Mouse (Mus musculus): Measurements from ENCODE around the gene Kansl1l. TPM values are rescaled to one million over a fixed set of nuclear protein-coding genes. Genes with fewer than 3 reads are reported as not detected.

Gene Kansl1l
- polyA plus RNA-seq, 1 experiment from 2014 or later = 11.7 TPM

GRCm38 (mm10) chr1:66838184-66839042, 21.1 kb upstream of the Kansl1l start:
- Histone ChIP-seq H3K36me3 (replicated peaks) (no peaks in the 10 kb centered on the region), H3K27ac (no peak overlapping the region), H3K9ac (no peak overlapping the region), H3K27me3 (replicated peaks) (no peaks in the 10 kb centered on the region), H3K4me1 (no peaks in the 10 kb centered on the region), H3K4me2 (no peak overlapping the region), H3K4me3 (no peak overlapping the region), H3K9me3 (no peaks in the 10 kb centered on the region)
- 62% methylated on average over 16 of the region's 16 CpGs for WGBS
- ATAC-seq (replicated peaks) = peak; percentile 42; the same call in 1 of the 2 replicates

- Histone ChIP-seq H3K27me3 (replicated peaks) (no peaks in the 10 kb centered on the region), H3K4me2 (no peak overlapping the region), H3K9me3 (no peaks in the 10 kb centered on the region), H3K9ac (no peak overlapping the region), H3K4me3 (no peak overlapping the region), H3K4me1 (no peaks in the 10 kb centered on the region), H3K27ac (no peak overlapping the region), H3K36me3 (replicated peaks) (no peaks in the 10 kb centered on the region)
- ATAC-seq (replicated peaks) = no peak
- 89% methylated on average over 3 of the region's 3 CpGs for WGBS
Measured at GRCm38 (mm10) chr1:66837207-66837606, 19.8 kb upstream of the Kansl1l start.

- H3K27ac ChIP-seq = no peak overlapping the region
- H3K9ac ChIP-seq = no peak overlapping the region
- no peak for ATAC-seq (replicated peaks)
- no peaks in the 10 kb centered on the region for H3K27me3 ChIP-seq (replicated peaks)
- no peak overlapping the region for H3K4me2 ChIP-seq
- WGBS = 90% methylated on average over 7 of the region's 7 CpGs
- H3K36me3 ChIP-seq (replicated peaks) = no peaks in the 10 kb centered on the region
- H3K4me1 ChIP-seq = peaks cover 7% of the 10 kb centered on the region; the same call in 1 of the 2 replicates
- H3K4me3 ChIP-seq = no peak overlapping the region
- H3K9me3 ChIP-seq = no peaks in the 10 kb centered on the region
Measured at GRCm38 (mm10) chr1:66832636-66833165, 15.3 kb upstream of the Kansl1l start.

- no peak overlapping the region for H3K9ac ChIP-seq
- no peak for ATAC-seq (replicated peaks)
- H3K9me3 ChIP-seq = no peaks in the 10 kb centered on the region
- no peaks in the 10 kb centered on the region for H3K36me3 ChIP-seq (replicated peaks)
- H3K27me3 ChIP-seq (replicated peaks) = no peaks in the 10 kb centered on the region
- no peak overlapping the region for H3K4me2 ChIP-seq
- peaks cover 7% of the 10 kb centered on the region; the same call in 1 of the 2 replicates for H3K4me1 ChIP-seq
- WGBS = 79% methylated on average over 9 of the region's 9 CpGs
- H3K27ac ChIP-seq = no peak overlapping the region
- no peak overlapping the region for H3K4me3 ChIP-seq
Measured at GRCm38 (mm10) chr1:66831824-66832600, 14.7 kb upstream of the Kansl1l start.

GRCm38 (mm10) chr1:66829400-66830080, 12.2 kb upstream of the Kansl1l start:
- Histone ChIP-seq H3K4me2 (no peak overlapping the region), H3K4me1 (peaks cover 7% of the 10 kb centered on the region; the same call in 1 of the 2 replicates), H3K27ac (no peak overlapping the region), H3K4me3 (no peak overlapping the region), H3K27me3 (replicated peaks) (no peaks in the 10 kb centered on the region), H3K36me3 (replicated peaks) (no peaks in the 10 kb centered on the region), H3K9ac (no peak overlapping the region), H3K9me3 (no peaks in the 10 kb centered on the region)
- WGBS = 50% methylated on average over 9 of the region's 9 CpGs
- no peak for ATAC-seq (replicated peaks)

- Histone ChIP-seq H3K4me1 (peaks cover 21% of the 10 kb centered on the region), H3K36me3 (replicated peaks) (no peaks in the 10 kb centered on the region), H3K4me2 (no peak overlapping the region), H3K9ac (no peak overlapping the region), H3K4me3 (no peak overlapping the region), H3K9me3 (no peaks in the 10 kb centered on the region), H3K27me3 (replicated peaks) (no peaks in the 10 kb centered on the region), H3K27ac (no peak overlapping the region)
- 76% methylated on average over 9 of the region's 9 CpGs for WGBS
- no peak for ATAC-seq (replicated peaks)
Measured at GRCm38 (mm10) chr1:66821966-66822365, 4.6 kb upstream of the Kansl1l start.

GRCm38 (mm10) chr1:66820241-66820640, 2.9 kb upstream of the Kansl1l start:
- Histone ChIP-seq H3K4me3 (no peak overlapping the region), H3K27ac (no peak overlapping the region), H3K36me3 (replicated peaks) (no peaks in the 10 kb centered on the region), H3K9ac (no peak overlapping the region), H3K9me3 (no peaks in the 10 kb centered on the region), H3K4me2 (peak overlapping the region; percentile 16; the same call in 1 of the 2 replicates), H3K4me1 (peaks cover 25% of the 10 kb centered on the region), H3K27me3 (replicated peaks) (no peaks in the 10 kb centered on the region)
- no peak for ATAC-seq (replicated peaks)
- 17% methylated on average over 7 of the region's 7 CpGs for WGBS

- Histone ChIP-seq H3K4me3 (peak overlapping the region; percentile 78), H3K9ac (peak overlapping the region; percentile 76), H3K27me3 (replicated peaks) (no peaks in the 10 kb centered on the region), H3K36me3 (replicated peaks) (no peaks in the 10 kb centered on the region), H3K9me3 (no peaks in the 10 kb centered on the region), H3K4me1 (peaks cover 34% of the 10 kb centered on the region), H3K27ac (peak overlapping the region; percentile 99), H3K4me2 (peak overlapping the region; percentile 80)
- ATAC-seq (replicated peaks) = peak; percentile 15
- under 1% methylated on average over 20 of the region's 20 CpGs for WGBS
Measured at GRCm38 (mm10) chr1:66817865-66818315, 528 bp upstream of the Kansl1l start.

- peak; percentile 91 for ATAC-seq (replicated peaks)
- under 1% methylated on average over 57 of the region's 63 CpGs for WGBS
- H3K36me3 ChIP-seq (replicated peaks) = no peaks in the 10 kb centered on the region
- peak overlapping the region; percentile 78 for H3K4me3 ChIP-seq
- H3K27ac ChIP-seq = peak overlapping the region; percentile 99
- H3K9ac ChIP-seq = peak overlapping the region; percentile 76
- H3K27me3 ChIP-seq (replicated peaks) = no peaks in the 10 kb centered on the region
- H3K4me2 ChIP-seq = peak overlapping the region; percentile 80
- H3K9me3 ChIP-seq = no peaks in the 10 kb centered on the region
- H3K4me1 ChIP-seq = peaks cover 34% of the 10 kb centered on the region
Measured at GRCm38 (mm10) chr1:66816837-66817452, 417 bp downstream of the Kansl1l start.

- H3K9ac ChIP-seq = peak overlapping the region; percentile 64
- H3K36me3 ChIP-seq (replicated peaks) = no peaks in the 10 kb centered on the region
- H3K4me2 ChIP-seq = peak overlapping the region; percentile 75
- H3K9me3 ChIP-seq = no peaks in the 10 kb centered on the region
- H3K27ac ChIP-seq = peak overlapping the region; percentile 99
- H3K27me3 ChIP-seq (replicated peaks) = no peaks in the 10 kb centered on the region
- H3K4me1 ChIP-seq = peaks cover 32% of the 10 kb centered on the region
- peak overlapping the region; percentile 78 for H3K4me3 ChIP-seq
- peak; percentile 53; the same call in 1 of the 2 replicates for ATAC-seq (replicated peaks)
- 1% methylated on average over 39 of the region's 39 CpGs for WGBS
Measured at GRCm38 (mm10) chr1:66815941-66816777, 1.2 kb downstream of the Kansl1l start.

- Histone ChIP-seq H3K4me1 (peaks cover 20% of the 10 kb centered on the region), H3K27ac (no peak overlapping the region), H3K9me3 (no peaks in the 10 kb centered on the region), H3K4me3 (0 out of 2 replicates have a peak overlapping the region, but pooled peaks have one; percentile 5), H3K9ac (no peak overlapping the region), H3K36me3 (replicated peaks) (no peaks in the 10 kb centered on the region), H3K4me2 (peak overlapping the region; percentile 21; the same call in 1 of the 2 replicates), H3K27me3 (replicated peaks) (no peaks in the 10 kb centered on the region)
- no peak for ATAC-seq (replicated peaks)
- whole genome bisulfite sequencing = 61% methylated on average over 8 of the region's 8 CpGs
Measured at GRCm38 (mm10) chr1:66814756-66815155, 2.6 kb downstream of the Kansl1l start.
